Mouse (Mus musculus) fat pad, adult 2 months (tissue): ENCODE measurements around the gene Olfr266.

Source experiments
- DNase-seq: peaks from one replicate; pipeline ENCODE4 v3.0.0-alpha.2; 2011; ENCODE audit warnings: low read depth, low spot score; ENCODE audit errors: extremely low read depth

The Olfr266 gene

DNA sequence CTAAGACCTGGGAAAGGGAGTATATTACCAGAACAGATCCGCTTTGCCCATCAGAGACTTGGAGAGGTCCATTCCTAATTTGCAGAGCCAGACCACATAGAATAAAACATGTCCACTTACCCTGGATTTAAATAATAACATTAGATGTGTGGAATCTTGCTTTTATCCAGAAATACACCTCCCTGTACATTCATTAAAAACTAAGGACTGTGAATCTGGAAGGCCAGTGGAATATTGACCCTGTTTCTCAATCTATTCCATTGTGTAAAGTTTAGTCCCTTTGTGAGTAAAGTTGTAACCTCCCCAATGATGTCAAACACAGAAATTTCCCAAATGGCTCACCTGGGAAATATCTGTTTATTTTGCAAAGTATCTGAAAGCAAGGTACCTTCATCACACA lies at the start of gene Olfr266:
TSS of gene Olfr266 (minus strand) at position 101 of the 400 bp plus-strand sequence.
- no peak for DNase-seq

DNA sequence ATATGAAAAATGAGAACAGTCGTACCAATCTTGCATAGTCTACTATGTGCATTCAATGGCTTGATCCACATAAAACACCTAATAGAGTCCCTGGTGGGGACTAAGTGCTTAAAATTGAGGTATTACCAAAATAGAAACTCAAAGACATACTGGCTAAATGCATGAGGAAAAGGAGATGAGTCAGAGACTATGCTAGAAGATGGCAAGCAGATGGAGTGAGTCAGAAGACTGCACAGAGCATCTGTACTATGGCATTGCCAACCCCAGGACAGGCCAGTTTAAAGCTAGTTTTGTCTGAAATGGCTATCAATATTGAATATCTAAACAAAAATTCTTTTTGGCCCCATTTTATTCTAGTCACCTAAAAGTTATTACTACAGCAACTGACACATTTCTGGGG lies 49.5 kb upstream of the Olfr266 start:
- no peak for DNase-seq

DNA sequence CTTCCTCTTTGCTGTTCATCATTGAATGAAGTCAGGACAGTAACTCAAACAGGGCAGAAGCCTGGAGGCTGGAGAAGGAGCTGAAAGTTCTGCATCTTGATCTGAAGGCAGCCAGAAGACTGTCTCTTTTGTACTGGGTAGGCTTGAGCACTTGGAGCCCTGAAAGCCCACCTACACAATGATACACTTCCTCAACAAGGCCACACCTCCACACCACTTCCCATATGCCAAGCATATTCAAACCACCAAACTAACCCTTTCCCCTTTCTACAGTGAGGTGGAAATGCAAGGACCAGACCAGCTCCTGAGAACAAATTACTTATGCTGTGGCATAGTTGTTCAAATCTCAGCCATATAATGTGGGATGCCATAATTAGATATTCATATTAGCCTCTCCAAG lies 46.8 kb upstream of the Olfr266 start:
- no peak for DNase-seq

DNA sequence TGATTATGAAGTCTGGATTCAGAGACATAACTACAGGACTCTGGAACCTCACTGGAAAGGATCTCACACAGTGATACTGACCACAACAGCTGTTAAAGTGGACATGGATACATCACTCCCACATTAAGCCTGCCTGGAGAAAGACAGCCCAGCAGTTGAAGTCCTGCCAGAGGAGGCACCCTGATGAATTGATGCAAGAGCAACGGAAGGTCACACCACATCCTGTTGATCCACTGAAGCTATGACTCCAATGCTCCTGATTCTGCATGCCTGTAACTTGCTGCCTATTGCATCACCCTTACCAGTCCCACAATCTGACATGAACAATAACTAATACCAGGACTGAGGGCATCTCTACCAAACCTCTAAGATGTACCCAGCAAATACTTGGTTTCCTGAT lies 6.0 kb upstream of the Olfr266 start:
- no peak for DNase-seq

DNA sequence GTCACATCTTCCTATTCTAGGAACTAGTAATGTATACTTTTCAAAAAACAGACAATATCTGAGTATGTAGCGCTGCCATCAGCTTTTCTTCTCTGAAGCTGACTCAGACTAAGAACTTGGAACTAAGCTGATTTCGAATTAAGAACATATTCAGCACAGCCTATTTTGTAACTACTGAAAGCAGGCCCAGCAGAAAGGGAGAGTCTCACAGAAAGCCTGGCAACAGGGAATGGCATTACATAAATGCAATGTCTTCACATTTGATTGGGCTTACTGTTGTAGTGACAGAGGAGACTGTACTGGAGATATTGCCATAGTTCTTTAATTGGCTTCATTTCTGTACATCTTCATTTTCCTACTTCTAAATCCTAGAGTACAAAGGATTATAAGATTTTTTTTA lies 8.4 kb downstream of the Olfr266 start:
- DNase-seq = no peak

DNA sequence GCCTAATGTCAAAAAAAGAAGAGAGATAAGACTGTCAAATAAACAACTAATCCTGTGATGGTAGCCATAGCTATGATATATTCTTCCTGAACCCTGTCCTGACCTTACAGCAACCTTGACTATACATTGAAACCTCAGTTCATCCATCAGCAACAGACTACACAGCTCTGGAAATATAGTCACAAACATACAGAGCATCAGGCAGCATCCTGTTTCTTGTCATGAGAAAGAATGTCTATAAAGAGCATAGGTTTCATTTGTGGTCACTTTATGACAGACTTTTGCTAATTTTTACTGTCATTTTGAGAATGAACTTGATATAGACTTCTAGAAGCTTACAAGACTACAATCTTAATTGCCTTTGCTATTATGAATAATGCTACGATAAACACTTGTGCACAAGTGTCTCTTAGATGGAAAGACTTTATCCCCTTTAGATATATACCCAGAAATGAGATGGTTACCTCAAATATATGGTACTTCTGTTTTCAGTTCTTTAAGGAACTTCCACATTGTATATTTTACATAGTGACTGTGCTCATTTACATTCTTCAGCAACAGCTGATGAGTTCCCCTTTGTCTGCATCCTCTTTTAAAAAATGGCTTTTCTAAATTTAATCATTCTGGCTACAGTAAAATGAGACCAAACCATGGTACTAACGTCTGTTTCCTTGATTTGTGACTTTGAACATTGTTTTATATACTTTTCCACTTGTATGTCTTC lies 17.0 kb downstream of the Olfr266 start:
- no peak for DNase-seq

DNA sequence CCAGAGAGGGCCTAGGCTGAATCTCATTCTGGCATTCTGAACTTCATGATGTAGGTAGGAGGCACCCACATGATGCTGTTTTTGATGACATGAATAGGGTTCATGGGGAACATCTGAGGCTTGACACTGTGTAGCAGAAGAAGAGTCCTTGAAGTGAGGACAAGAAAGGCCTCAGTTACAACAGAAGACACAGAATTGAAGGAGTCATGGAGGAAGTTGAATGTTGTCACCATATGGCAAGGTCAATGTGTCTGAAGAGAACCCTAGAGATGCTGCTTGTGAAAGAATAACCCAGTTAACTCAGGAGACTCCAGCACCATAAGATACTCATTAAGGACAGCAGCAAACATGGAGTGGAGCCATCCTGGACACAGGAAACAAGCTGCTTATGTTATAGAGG lies 28.0 kb downstream of the Olfr266 start:
- DNase-seq = no peak

DNA sequence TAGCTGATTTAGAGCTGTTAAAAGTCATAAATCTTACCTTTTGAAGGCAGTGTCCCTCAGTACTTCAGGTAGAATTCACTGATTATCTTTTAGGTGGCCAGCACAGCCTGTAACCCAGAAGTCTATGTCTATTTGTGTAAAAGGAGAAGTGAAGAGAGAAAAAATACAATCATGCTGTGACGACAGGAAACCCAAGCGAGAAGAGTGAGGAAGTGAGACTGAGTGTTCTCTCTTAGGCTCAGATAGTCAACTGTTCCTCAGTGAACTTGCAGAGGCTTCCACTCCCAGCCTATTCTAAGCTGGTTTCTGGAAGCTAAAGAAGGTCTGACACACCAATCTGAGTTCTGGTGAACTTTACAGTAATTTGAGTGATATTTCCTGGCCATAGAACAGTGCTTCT lies 36.2 kb downstream of the Olfr266 start, which contains the start of gene Cd53:
TSS of gene Cd53 (minus strand) at position 220 of the 400 bp plus-strand sequence.
- DNase-seq = no peak

DNA sequence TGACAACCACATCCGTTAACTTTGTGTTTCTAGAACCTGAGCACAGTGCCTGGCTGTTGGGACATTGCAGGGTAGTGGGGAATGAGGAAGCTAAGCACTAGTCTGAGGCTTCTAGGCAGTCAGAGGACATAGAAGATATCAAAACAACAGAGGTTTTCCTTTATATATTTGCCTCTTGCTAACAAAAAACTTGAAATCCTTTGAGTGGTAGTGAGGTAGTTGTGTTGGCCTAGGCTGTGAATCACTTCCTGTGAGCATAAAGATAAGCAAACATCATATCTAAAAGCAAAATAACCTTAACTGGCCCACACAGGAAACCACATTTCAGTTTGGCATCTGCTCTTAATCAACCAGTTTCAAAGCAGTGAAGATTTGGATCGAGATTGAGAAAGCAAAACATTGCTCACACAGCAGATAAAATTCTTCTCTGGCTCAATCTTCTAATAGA lies 37.6 kb downstream of the Olfr266 start:
- no peak for DNase-seq

DNA sequence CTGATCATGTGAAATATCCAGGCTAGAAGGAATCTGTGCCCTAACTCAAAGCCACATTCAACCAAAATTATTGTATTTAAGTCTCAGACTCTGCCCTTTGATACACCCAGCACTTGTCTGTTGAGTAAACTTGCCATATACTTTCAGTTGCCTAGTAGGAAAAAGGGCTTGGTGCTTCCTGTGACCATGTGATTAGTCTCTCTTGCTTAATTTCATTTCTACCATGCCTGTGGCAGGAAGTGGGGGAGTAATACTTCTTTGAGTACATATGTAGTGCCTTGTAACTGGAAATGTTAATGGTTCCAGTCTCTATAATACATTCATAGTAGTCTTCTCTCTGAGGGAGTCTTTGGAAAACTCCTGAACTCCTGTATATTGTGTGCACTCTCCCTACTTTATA lies 38.1 kb downstream of the Olfr266 start:
- DNase-seq = no peak

DNA sequence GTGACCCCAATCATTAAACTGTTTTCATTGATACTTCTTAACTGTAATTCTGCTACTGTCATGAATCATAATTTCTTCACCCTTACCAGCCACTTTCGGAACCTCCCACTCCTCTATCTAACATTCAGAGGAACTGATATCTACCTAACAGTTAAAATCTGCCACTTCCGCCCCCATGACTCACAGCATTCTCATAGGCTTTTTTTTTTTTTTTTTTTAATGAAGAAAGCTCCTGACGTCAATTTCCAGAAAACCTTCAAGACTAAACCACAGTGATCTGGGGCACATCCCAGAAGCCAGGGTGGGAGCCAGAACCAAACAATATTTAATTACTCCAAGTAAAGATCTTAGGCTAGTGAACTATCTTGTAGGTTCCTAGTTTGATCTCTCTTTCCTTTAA lies 41.0 kb downstream of the Olfr266 start:
- no peak for DNase-seq

DNA sequence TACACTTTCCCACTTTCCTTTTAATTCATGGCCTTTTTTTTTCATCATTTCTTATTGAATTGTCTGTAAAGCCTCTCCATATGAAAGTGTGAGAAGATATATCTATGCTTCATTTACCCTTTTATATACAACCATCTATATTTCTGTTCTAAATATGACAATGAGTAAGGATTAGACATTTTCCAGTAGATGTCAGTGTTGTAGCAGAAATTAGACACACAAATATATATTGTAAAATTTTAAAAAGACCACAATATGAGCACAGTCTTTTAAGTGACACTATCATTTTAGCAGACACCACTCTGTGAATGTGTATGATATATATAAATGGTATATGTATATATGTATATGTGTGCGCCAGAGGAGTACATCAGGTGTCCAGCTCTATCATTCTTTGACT lies 54.3 kb downstream of the Olfr266 start:
- DNase-seq = no peak
